Mouse (Mus musculus) liver, embryonic 14.5 days (tissue): ENCODE data around the gene Fbxl12.

Source experiments
- CTCF ChIP-seq: IDR thresholded peaks from 2 replicates; pipeline ENCODE4 v1.5.1; 2016; ENCODE audit warnings: antibody characterized with exemption, low read depth, control low read depth
- EP300 ChIP-seq: IDR thresholded peaks from 2 replicates; pipeline ENCODE4 v1.6.1; 2016; ENCODE audit warnings: antibody characterized with exemption, low read depth

DNA sequence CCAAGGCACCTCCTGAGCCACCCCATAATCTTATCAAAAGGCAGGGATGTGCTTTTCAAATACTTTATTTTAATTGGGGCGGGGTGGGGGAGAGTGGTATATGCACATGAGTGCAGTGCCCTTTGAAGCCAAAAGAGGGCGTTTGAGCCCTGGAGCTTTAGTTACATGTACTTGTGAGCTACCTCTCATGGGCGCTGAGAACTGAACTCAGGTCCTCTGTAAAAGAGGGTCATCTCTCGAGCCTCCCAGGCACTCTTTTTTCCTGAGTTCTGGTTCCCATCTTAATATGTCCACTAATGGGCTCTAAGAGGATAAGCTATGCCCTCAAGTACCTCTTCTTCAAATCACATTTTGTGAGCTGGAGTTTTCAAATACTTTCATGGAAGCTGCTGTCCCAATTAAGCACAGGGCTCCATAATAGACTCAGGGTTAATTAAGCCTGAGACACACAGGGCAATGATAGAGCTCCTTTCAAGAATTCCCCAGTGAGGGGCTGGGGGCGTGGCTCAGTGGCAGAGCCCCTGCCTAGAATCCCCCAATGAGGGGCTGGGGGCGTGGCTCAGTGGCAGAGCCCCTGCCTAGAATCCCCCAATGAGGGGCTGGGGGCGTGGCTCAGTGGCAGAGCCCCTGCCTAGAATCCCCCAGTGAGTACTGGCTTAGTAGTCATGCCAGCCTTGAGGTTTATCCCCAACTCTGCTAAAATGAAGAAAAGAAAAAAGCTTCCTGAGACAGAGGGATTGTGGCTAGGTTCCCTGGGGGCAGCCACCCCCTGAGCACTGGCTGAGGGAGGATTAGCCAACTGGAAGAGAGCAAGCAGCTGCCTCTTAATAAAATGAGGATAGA is 37.2 kb upstream of the Fbxl12 start:
- TF ChIP-seq CTCF (no peak), EP300 (no peak)
